Mouse (Mus musculus): ENCODE measurements around the gene Pex3. TPM values are rescaled to one million over a fixed set of nuclear protein-coding genes. Genes with fewer than 3 reads are reported as not detected.

Pex3 gene
- polyA plus RNA-seq, 1 experiment from 2014 or later = 21.1 TPM

- Histone ChIP-seq H3K27me3 (replicated peaks; ENCODE audit: control insufficient read depth, insufficient read depth, low read length) (no peaks in the 10 kb centered on the region), H3K36me3 (ENCODE audit: control insufficient read depth, insufficient read depth, low read length) (no peaks in the 10 kb centered on the region), H3K9me3 (ENCODE audit: control insufficient read depth, low read length) (no peaks in the 10 kb centered on the region), H3K4me2 (peak overlapping the region; percentile 9; the same call in 1 of the 2 replicates), H3K4me1 (replicated peaks; ENCODE audit: control insufficient read depth, insufficient read depth, low read length) (0 out of 2 replicates have a peak, but pooled peaks cover 3% of the 10 kb centered on the region), H3K27ac (ENCODE audit: low read depth, low read length) (no peak overlapping the region), H3K4me3 (ENCODE audit: low read depth, low read length) (no peak overlapping the region), H3K9ac (ENCODE audit: low read depth, low read length) (no peak overlapping the region)
- DNase-seq (ENCODE audit: low spot score) = no peak
- 100% methylated on average over 1 of the region's 1 CpGs for WGBS
- ATAC-seq (replicated peaks; ENCODE audit: low FRiP score) = no peak
Observed at GRCm38 (mm10) chr10:13554316-13554715, 1.4 kb upstream of the Pex3 start.

GRCm38 (mm10) chr10:13553498-13553985 lies 600 bp upstream of the Pex3 start:
- Histone ChIP-seq H3K4me2 (peak overlapping the region; percentile 70), H3K27me3 (replicated peaks; ENCODE audit: control insufficient read depth, insufficient read depth, low read length) (no peaks in the 10 kb centered on the region), H3K9ac (ENCODE audit: low read depth, low read length) (peak overlapping the region; percentile 89), H3K4me1 (replicated peaks; ENCODE audit: control insufficient read depth, insufficient read depth, low read length) (0 out of 2 replicates have a peak, but pooled peaks cover 3% of the 10 kb centered on the region), H3K36me3 (ENCODE audit: control insufficient read depth, insufficient read depth, low read length) (no peaks in the 10 kb centered on the region), H3K27ac (ENCODE audit: low read depth, low read length) (no peak overlapping the region), H3K9me3 (ENCODE audit: control insufficient read depth, low read length) (no peaks in the 10 kb centered on the region), H3K4me3 (ENCODE audit: low read depth, low read length) (peak overlapping the region; percentile 69)
- no peak for DNase-seq (ENCODE audit: low spot score)
- WGBS = 23% methylated on average over 10 of the region's 10 CpGs
- peak; percentile 39 for ATAC-seq (replicated peaks; ENCODE audit: low FRiP score)

- no peaks in the 10 kb centered on the region for H3K9me3 ChIP-seq (ENCODE audit: control insufficient read depth, low read length)
- ATAC-seq (replicated peaks; ENCODE audit: low FRiP score) (no peak), DNase-seq (ENCODE audit: low spot score) (no peak)
- H3K4me2 ChIP-seq = no peak overlapping the region
- peaks cover 3% of the 10 kb centered on the region; the same call in 1 of the 2 replicates for H3K36me3 ChIP-seq (ENCODE audit: control insufficient read depth, insufficient read depth, low read length)
- H3K4me3 ChIP-seq (ENCODE audit: low read depth, low read length) = no peak overlapping the region
- no peak overlapping the region for H3K27ac ChIP-seq (ENCODE audit: low read depth, low read length)
- WGBS = 91% methylated on average over 5 of the region's 5 CpGs
- no peaks in the 10 kb centered on the region for H3K27me3 ChIP-seq (replicated peaks; ENCODE audit: control insufficient read depth, insufficient read depth, low read length)
- no peak overlapping the region for H3K9ac ChIP-seq (ENCODE audit: low read depth, low read length)
- no peaks in the 10 kb centered on the region for H3K4me1 ChIP-seq (replicated peaks; ENCODE audit: control insufficient read depth, insufficient read depth, low read length)
Observed at GRCm38 (mm10) chr10:13541721-13542120, 11.2 kb downstream of the Pex3 start.

GRCm38 (mm10) chr10:13539769-13540333 lies 13.1 kb downstream of the Pex3 start:
- Histone ChIP-seq H3K4me2 (no peak overlapping the region), H3K9me3 (ENCODE audit: control insufficient read depth, low read length) (no peaks in the 10 kb centered on the region), H3K4me3 (ENCODE audit: low read depth, low read length) (no peak overlapping the region), H3K9ac (ENCODE audit: low read depth, low read length) (no peak overlapping the region), H3K4me1 (replicated peaks; ENCODE audit: control insufficient read depth, insufficient read depth, low read length) (no peaks in the 10 kb centered on the region), H3K27ac (ENCODE audit: low read depth, low read length) (no peak overlapping the region), H3K36me3 (ENCODE audit: control insufficient read depth, insufficient read depth, low read length) (peaks cover 10% of the 10 kb centered on the region; the same call in 1 of the 2 replicates), H3K27me3 (replicated peaks; ENCODE audit: control insufficient read depth, insufficient read depth, low read length) (no peaks in the 10 kb centered on the region)
- WGBS = 91% methylated on average over 7 of the region's 7 CpGs
- ATAC-seq (replicated peaks; ENCODE audit: low FRiP score) = no peak
- DNase-seq (ENCODE audit: low spot score) = no peak

GRCm38 (mm10) chr10:13536706-13537105 lies 16.2 kb downstream of the Pex3 start:
- Histone ChIP-seq H3K27me3 (replicated peaks; ENCODE audit: control insufficient read depth, insufficient read depth, low read length) (no peaks in the 10 kb centered on the region), H3K9me3 (ENCODE audit: control insufficient read depth, low read length) (no peaks in the 10 kb centered on the region), H3K4me2 (no peak overlapping the region), H3K36me3 (ENCODE audit: control insufficient read depth, insufficient read depth, low read length) (peaks cover 7% of the 10 kb centered on the region; the same call in 1 of the 2 replicates), H3K27ac (ENCODE audit: low read depth, low read length) (no peak overlapping the region), H3K4me3 (ENCODE audit: low read depth, low read length) (no peak overlapping the region), H3K9ac (ENCODE audit: low read depth, low read length) (no peak overlapping the region), H3K4me1 (replicated peaks; ENCODE audit: control insufficient read depth, insufficient read depth, low read length) (no peaks in the 10 kb centered on the region)
- WGBS = 95% methylated on average over 7 of the region's 7 CpGs
- no peak for ATAC-seq (replicated peaks; ENCODE audit: low FRiP score)
- DNase-seq (ENCODE audit: low spot score) = no peak

- ATAC-seq (replicated peaks; ENCODE audit: low FRiP score) = no peak
Observed at GRCm38 (mm10) chr10:13534751-13535150, 18.2 kb downstream of the Pex3 start.

GRCm38 (mm10) chr10:13528155-13528554 lies 24.8 kb downstream of the Pex3 start:
- H3K9me3 ChIP-seq (ENCODE audit: control insufficient read depth, low read length) = no peaks in the 10 kb centered on the region
- DNase-seq (ENCODE audit: low spot score) = no peak
- no peak overlapping the region for H3K27ac ChIP-seq (ENCODE audit: low read depth, low read length)
- WGBS = 68% methylated on average over 4 of the region's 4 CpGs
- no peaks in the 10 kb centered on the region for H3K36me3 ChIP-seq (ENCODE audit: control insufficient read depth, insufficient read depth, low read length)
- no peak for ATAC-seq (replicated peaks; ENCODE audit: low FRiP score)
- no peak overlapping the region for H3K9ac ChIP-seq (ENCODE audit: low read depth, low read length)
- H3K4me3 ChIP-seq (ENCODE audit: low read depth, low read length) = no peak overlapping the region
- no peak overlapping the region for H3K4me2 ChIP-seq
- no peaks in the 10 kb centered on the region for H3K27me3 ChIP-seq (replicated peaks; ENCODE audit: control insufficient read depth, insufficient read depth, low read length)
- H3K4me1 ChIP-seq (replicated peaks; ENCODE audit: control insufficient read depth, insufficient read depth, low read length) = no peaks in the 10 kb centered on the region

More at GRCm38 (mm10) chr10:13534751-13535150, 18.2 kb downstream of the Pex3 start:
- no peaks in the 10 kb centered on the region for H3K4me1 ChIP-seq (replicated peaks; ENCODE audit: control insufficient read depth, insufficient read depth, low read length)
- no peak for DNase-seq (ENCODE audit: low spot score)
- no peak overlapping the region for H3K4me3 ChIP-seq (ENCODE audit: low read depth, low read length)
- no peaks in the 10 kb centered on the region for H3K27me3 ChIP-seq (replicated peaks; ENCODE audit: control insufficient read depth, insufficient read depth, low read length)
- no peak overlapping the region for H3K27ac ChIP-seq (ENCODE audit: low read depth, low read length)
- 70% methylated on average over 3 of the region's 3 CpGs for WGBS
- no peak overlapping the region for H3K4me2 ChIP-seq
- no peak overlapping the region for H3K9ac ChIP-seq (ENCODE audit: low read depth, low read length)
- H3K36me3 ChIP-seq (ENCODE audit: control insufficient read depth, insufficient read depth, low read length) = peaks cover 7% of the 10 kb centered on the region; the same call in 1 of the 2 replicates
- H3K9me3 ChIP-seq (ENCODE audit: control insufficient read depth, low read length) = no peaks in the 10 kb centered on the region

GRCm38 (mm10) chr10:13521857-13522256 lies 31.1 kb downstream of the Pex3 start:
- Histone ChIP-seq H3K27me3 (replicated peaks; ENCODE audit: control insufficient read depth, insufficient read depth, low read length) (no peaks in the 10 kb centered on the region), H3K36me3 (ENCODE audit: control insufficient read depth, insufficient read depth, low read length) (no peaks in the 10 kb centered on the region), H3K4me3 (ENCODE audit: low read depth, low read length) (no peak overlapping the region), H3K27ac (ENCODE audit: low read depth, low read length) (peak overlapping the region; percentile 38), H3K9me3 (ENCODE audit: control insufficient read depth, low read length) (no peaks in the 10 kb centered on the region), H3K4me1 (replicated peaks; ENCODE audit: control insufficient read depth, insufficient read depth, low read length) (peaks cover 16% of the 10 kb centered on the region), H3K9ac (ENCODE audit: low read depth, low read length) (no peak overlapping the region), H3K4me2 (peak overlapping the region; percentile 23; the same call in 1 of the 2 replicates)
- DNase-seq (ENCODE audit: low spot score) (no peak), ATAC-seq (replicated peaks; ENCODE audit: low FRiP score) (peak; percentile 97)
- 58% methylated on average over 4 of the region's 4 CpGs for whole genome bisulfite sequencing

- no peaks in the 10 kb centered on the region for H3K27me3 ChIP-seq (replicated peaks; ENCODE audit: control insufficient read depth, insufficient read depth, low read length)
- H3K4me3 ChIP-seq (ENCODE audit: low read depth, low read length) = peak overlapping the region; percentile 69
- peaks cover 10% of the 10 kb centered on the region for H3K4me1 ChIP-seq (replicated peaks; ENCODE audit: control insufficient read depth, insufficient read depth, low read length)
- peak; percentile 90 for ATAC-seq (replicated peaks; ENCODE audit: low FRiP score)
- 44% methylated on average over 8 of the region's 8 CpGs for WGBS
- no peaks in the 10 kb centered on the region for H3K9me3 ChIP-seq (ENCODE audit: control insufficient read depth, low read length)
- H3K4me2 ChIP-seq = peak overlapping the region; percentile 79
- H3K36me3 ChIP-seq (ENCODE audit: control insufficient read depth, insufficient read depth, low read length) = peaks cover 4% of the 10 kb centered on the region; the same call in 1 of the 2 replicates
- peak overlapping the region; percentile 48; the same call in 1 of the 2 replicates for H3K9ac ChIP-seq (ENCODE audit: low read depth, low read length)
- peak overlapping the region; percentile 88 for H3K27ac ChIP-seq (ENCODE audit: low read depth, low read length)
- no peak for DNase-seq (ENCODE audit: low spot score)
Observed at GRCm38 (mm10) chr10:13502371-13502770, 50.6 kb downstream of the Pex3 start.
